Mouse (Mus musculus) kidney, embryonic 14.5 days (tissue): ENCODE measurements around the gene Supt4a. TPM values are rescaled to one million over a fixed set of nuclear protein-coding genes. Genes with fewer than 3 reads are reported as not detected.
A peak's percentile ranks its signal among the peaks of the same experiment; 100 is the strongest.

Experiments
- ATAC-seq: fragments of 200-750 bp; cut with Nextera tagmentation; 2 replicates; pipeline ENCODE4 v1.8.0; 2017; ENCODE audit warnings: moderate number of reproducible peaks, mild to moderate bottlenecking, moderate TSS enrichment, moderate library complexity; ENCODE audit not compliant: low FRiP score, low TSS enrichment
- H3K27ac ChIP-seq: fragments of 300-500 bp; sonication (generic); 2 replicates; pipeline ENCODE4 v1.5.1; 2014; ENCODE audit warnings: low read depth, mild to moderate bottlenecking, low read length, moderate library complexity, mixed read lengths
- H3K27me3 ChIP-seq: fragments of 300-500 bp; sonication (generic); 2 replicates; pipeline ENCODE4 v1.6.1; 2014; ENCODE audit warnings: mild to moderate bottlenecking, low read length; ENCODE audit not compliant: control insufficient read depth, insufficient read depth
- H3K36me3 ChIP-seq: fragments of 300-500 bp; sonication (generic); 2 replicates; pipeline ENCODE4 v1.6.1; 2014; ENCODE audit warnings: low read length, mixed read lengths; ENCODE audit not compliant: control insufficient read depth, insufficient read depth
- H3K4me1 ChIP-seq: fragments of 300-500 bp; sonication (generic); 2 replicates; pipeline ENCODE4 v1.6.1; 2014; ENCODE audit warnings: low read length, mixed read lengths; ENCODE audit not compliant: control insufficient read depth, insufficient read depth
- H3K4me2 ChIP-seq: fragments of 300-500 bp; sonication (generic); replicated peaks from 2 replicates; pipeline ENCODE4 v1.6.1; 2014; ENCODE audit warnings: low read depth, mild to moderate bottlenecking, low read length
- H3K4me3 ChIP-seq: fragments of 300-500 bp; sonication (generic); 2 replicates; pipeline ENCODE4 v1.5.1; 2014; ENCODE audit warnings: mild to moderate bottlenecking, low read length
- H3K9ac ChIP-seq: fragments of 300-500 bp; sonication (generic); 2 replicates; pipeline ENCODE4 v1.6.1; 2014; ENCODE audit warnings: low read depth, mild to moderate bottlenecking, low read length, moderate library complexity
- H3K9me3 ChIP-seq: fragments of 300-500 bp; sonication (generic); 2 replicates; pipeline ENCODE4 v1.6.1; 2016; ENCODE audit warnings: low read length; ENCODE audit not compliant: control insufficient read depth
- WGBS: fragments of 180-500 bp; shearing (Covaris S2); extraction: QIAGEN DNeasy Blood & Tissue Kit; methylation state at CpG from one replicate; pipeline ENCODE4 v1.1.7; 2014; 5-methylcytosine and 5-hydroxymethylcytosine counted together
- polyA plus RNA-seq: library from polyadenylated mRNA; unstranded; fragments of >200 nt; fragmentation: Nextera tagmentation; extraction: Ambion mirVana; gene quantifications from 2 replicates; pipeline ENCODE4 v1.2.1, GENCODE M21; 2014

Supt4a gene
- polyA plus RNA-seq, 1 experiment from 2014 or later: 188 TPM

GRCm38 (mm10) chr11:87758957-87759608 is 21.7 kb downstream of the Supt4a start:
- no peak overlapping the region for H3K4me2 ChIP-seq
- no peaks in the 10 kb centered on the region for H3K36me3 ChIP-seq
- no peak overlapping the region for H3K27ac ChIP-seq
- peaks cover 43% of the 10 kb centered on the region for H3K27me3 ChIP-seq
- no peak overlapping the region for H3K4me3 ChIP-seq
- H3K9me3 ChIP-seq: no peaks in the 10 kb centered on the region
- no peak overlapping the region for H3K9ac ChIP-seq
- 78% methylated on average over 4 of the region's 4 CpGs for WGBS
- ATAC-seq: no peak
- H3K4me1 ChIP-seq: peaks cover 11% of the 10 kb centered on the region; the same call in 1 of the 2 replicates

GRCm38 (mm10) chr11:87759609-87760005 is 22.3 kb downstream of the Supt4a start:
- Histone ChIP-seq H3K4me1 (peaks cover 10% of the 10 kb centered on the region; the same call in 1 of the 2 replicates), H3K4me3 (no peak overlapping the region), H3K4me2 (no peak overlapping the region), H3K9ac (no peak overlapping the region), H3K27me3 (peaks cover 48% of the 10 kb centered on the region), H3K27ac (no peak overlapping the region), H3K9me3 (no peaks in the 10 kb centered on the region), H3K36me3 (no peaks in the 10 kb centered on the region)
- ATAC-seq: no peak
- WGBS: 1% methylated on average over 3 of the region's 3 CpGs

GRCm38 (mm10) chr11:87760301-87761081 is 23.1 kb downstream of the Supt4a start, which contains the start of gene Tspoap1:
Gene Tspoap1, plus strand, starts transcription at chr11:87760541.
- Histone ChIP-seq H3K36me3 (no peaks in the 10 kb centered on the region), H3K4me2 (no peak within 1 kb of the TSS), H3K4me3 (no peak within 1 kb of the TSS), H3K27me3 (peaks cover 57% of the 10 kb centered on the region), H3K27ac (no peak within 1 kb of the TSS), H3K9ac (no peak within 1 kb of the TSS), H3K4me1 (peaks cover 9% of the 10 kb centered on the region; the same call in 1 of the 2 replicates), H3K9me3 (no peaks in the 10 kb centered on the region)
- WGBS: 7% methylated on average over 23 of the region's 23 CpGs
- ATAC-seq: no peak

- H3K27ac ChIP-seq: no peak overlapping the region
- H3K4me3 ChIP-seq: no peak overlapping the region
- no peak overlapping the region for H3K9ac ChIP-seq
- no peak overlapping the region for H3K4me2 ChIP-seq
- WGBS: 65% methylated on average over 11 of the region's 11 CpGs
- no peaks in the 10 kb centered on the region for H3K36me3 ChIP-seq
- ATAC-seq: no peak
- peaks cover 62% of the 10 kb centered on the region for H3K27me3 ChIP-seq
- H3K9me3 ChIP-seq: no peaks in the 10 kb centered on the region
- H3K4me1 ChIP-seq: peaks cover 9% of the 10 kb centered on the region; the same call in 1 of the 2 replicates
Measured at GRCm38 (mm10) chr11:87761181-87761721, 23.9 kb downstream of the Supt4a start.

- Histone ChIP-seq H3K4me3 (no peak overlapping the region), H3K9me3 (no peaks in the 10 kb centered on the region), H3K9ac (no peak overlapping the region), H3K36me3 (no peaks in the 10 kb centered on the region), H3K27ac (no peak overlapping the region), H3K27me3 (peaks cover 62% of the 10 kb centered on the region), H3K4me1 (peaks cover 6% of the 10 kb centered on the region; the same call in 1 of the 2 replicates), H3K4me2 (no peak overlapping the region)
- WGBS: 78% methylated on average over 14 of the region's 14 CpGs
- no peak for ATAC-seq
Measured at GRCm38 (mm10) chr11:87761806-87762701, 24.7 kb downstream of the Supt4a start.

- no peaks in the 10 kb centered on the region for H3K9me3 ChIP-seq
- H3K4me2 ChIP-seq: no peak overlapping the region
- H3K4me1 ChIP-seq: peaks cover 6% of the 10 kb centered on the region; the same call in 1 of the 2 replicates
- no peak overlapping the region for H3K27ac ChIP-seq
- H3K36me3 ChIP-seq: no peaks in the 10 kb centered on the region
- peaks cover 62% of the 10 kb centered on the region for H3K27me3 ChIP-seq
- ATAC-seq: no peak
- H3K9ac ChIP-seq: no peak overlapping the region
- H3K4me3 ChIP-seq: no peak overlapping the region; the same call in 1 of the 2 replicates
- 49% methylated on average over 12 of the region's 12 CpGs for WGBS
Measured at GRCm38 (mm10) chr11:87762702-87763385, 25.5 kb downstream of the Supt4a start.

GRCm38 (mm10) chr11:87763511-87763987 is 26.2 kb downstream of the Supt4a start:
- Histone ChIP-seq H3K27me3 (peaks cover 62% of the 10 kb centered on the region), H3K9ac (peak overlapping the region; percentile 63; the same call in 1 of the 2 replicates), H3K36me3 (no peaks in the 10 kb centered on the region), H3K4me3 (peak overlapping the region; percentile 40), H3K9me3 (no peaks in the 10 kb centered on the region), H3K27ac (no peak overlapping the region), H3K4me1 (peaks cover 6% of the 10 kb centered on the region; the same call in 1 of the 2 replicates), H3K4me2 (peak overlapping the region; percentile 90)
- ATAC-seq: peak; percentile 53
- under 1% methylated on average over 17 of the region's 17 CpGs for WGBS
